Mouse (Mus musculus) neutrophil, adult 65 days (primary cell): Measurements from ENCODE around the gene Vmn1r181. TPM values are rescaled to one million over a fixed set of nuclear protein-coding genes. Genes with fewer than 3 reads are reported as not detected.

Source experiments
- total RNA-seq: library from RNA; stranded (reverse); gene quantifications from 2 replicates; pipeline ENCODE4 v1.2.4, GENCODE M21; 2023

Vmn1r181 gene
- not detected in 2 replicates for total RNA-seq

DNA sequence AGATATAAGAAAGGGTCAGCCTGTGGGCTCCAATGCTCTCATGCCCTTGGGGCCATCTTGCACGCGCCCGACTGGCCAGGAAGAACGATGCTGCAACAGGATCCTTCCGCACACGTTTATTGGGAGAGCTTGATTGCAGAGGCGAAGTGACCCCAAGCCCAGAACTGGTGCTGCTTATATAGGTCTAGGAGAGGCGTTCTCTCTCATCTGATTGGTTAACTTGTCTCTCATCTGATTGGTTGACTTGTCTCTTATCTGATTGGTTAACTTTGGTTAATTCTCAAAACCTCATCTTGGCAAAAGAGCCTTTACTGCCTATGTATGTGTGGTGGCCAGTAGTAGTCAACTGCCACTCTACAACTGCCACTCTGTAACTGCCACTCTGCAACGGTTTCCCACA, at the start of gene Vmn1r181:
TSS of gene Vmn1r181 (plus strand) at position 301 of the 400 bp plus-strand sequence.

DNA sequence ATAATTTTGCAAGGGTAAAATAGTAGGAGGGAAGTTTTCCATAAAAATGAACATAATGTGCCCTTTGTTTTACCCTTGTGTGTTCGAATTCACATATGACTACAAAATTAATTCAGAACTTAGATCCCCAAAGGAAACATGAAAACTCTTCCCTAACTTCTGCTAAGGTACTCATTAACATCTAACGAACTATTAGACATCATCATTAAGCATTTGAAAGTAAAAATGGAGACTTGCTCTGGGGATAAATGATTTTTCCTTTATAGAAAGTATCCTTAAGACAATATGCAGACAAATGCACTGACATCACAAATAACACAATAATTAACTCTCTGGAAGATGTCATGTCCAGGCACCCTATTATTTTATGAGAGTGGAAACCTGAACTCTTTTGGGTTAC, 47.7 kb upstream of the Vmn1r181 start, which contains the start of gene Vmn1r179:
TSS of gene Vmn1r179 (plus strand) at position 301 of the 400 bp plus-strand sequence.

GRCm38 (mm10) chr7:23950332-23950731, 24.1 kb upstream of the Vmn1r181 start, which contains the start of gene Vmn1r180:
Gene Vmn1r180, plus strand, starts transcription at chr7:23950632.

DNA sequence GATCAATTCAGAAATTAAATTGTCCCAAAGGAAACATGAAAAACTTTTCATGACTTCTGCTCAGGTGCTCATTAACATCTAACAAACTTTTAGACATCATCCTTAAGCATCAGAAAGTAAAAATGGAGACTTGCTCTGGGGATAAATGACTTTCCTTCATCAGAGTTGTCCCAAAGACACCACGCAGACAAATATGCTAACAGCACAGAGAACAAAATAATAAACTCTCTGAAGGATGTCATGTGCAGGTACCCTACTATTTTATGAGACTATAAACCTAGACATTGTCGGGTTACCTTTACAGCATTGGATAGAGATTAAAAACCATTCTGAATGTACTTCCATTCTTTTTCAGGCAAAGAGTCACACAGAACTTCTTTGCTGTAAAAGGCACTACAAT, 27.0 kb downstream of the Vmn1r181 start, which contains the start of gene V1rd19:
TSS of gene V1rd19 (plus strand) at position 301 of the 400 bp plus-strand sequence.

Other genes starting within 250 kb of the Vmn1r181 start
- gene Vmn1r174, start 222.3 kb upstream of the Vmn1r181 start, total RNA-seq, result not detected in 2 replicates
- gene Vmn1r175, start 164.0 kb upstream of the Vmn1r181 start, total RNA-seq, result not detected in 2 replicates
- not detected in 2 replicates for gene Vmn1r176, start 137.2 kb upstream of the Vmn1r181 start, total RNA-seq
- gene Vmn1r177, start 108.2 kb upstream of the Vmn1r181 start, total RNA-seq, result not detected in 2 replicates
- gene Vmn1r178, start 82.6 kb upstream of the Vmn1r181 start, total RNA-seq, result not detected in 2 replicates
- gene Vmn1r179, start 47.6 kb upstream of the Vmn1r181 start, total RNA-seq, result not detected in 2 replicates
- not detected in 2 replicates for gene Vmn1r180, start 24.0 kb upstream of the Vmn1r181 start, total RNA-seq
- not detected in 2 replicates for gene V1rd19, start 27.1 kb downstream of the Vmn1r181 start, total RNA-seq
- gene Vmn1r183, start 78.6 kb downstream of the Vmn1r181 start, total RNA-seq, result not detected in 2 replicates
- gene Zfp180, start 107.3 kb downstream of the Vmn1r181 start, total RNA-seq, result 14.1 and 21.8 TPM in 2 replicates
- 2.0 TPM in 2 replicates for gene Zfp112, start 137.7 kb downstream of the Vmn1r181 start, total RNA-seq
- 1.6 and 2.3 TPM in 2 replicates for gene Zfp235, start 159.6 kb downstream of the Vmn1r181 start, total RNA-seq
- gene Zfp114, start 200.4 kb downstream of the Vmn1r181 start, total RNA-seq, result not detected in 2 replicates
- 1.8 and 2.9 TPM in 2 replicates for gene Zfp111, start 236.8 kb downstream of the Vmn1r181 start, total RNA-seq